Comparison of ENCODE assay signal across 9 mouse cellular contexts in genomic region chr6:118827560-118827959, GRCm38 (mm10).
DNase-seq lines count a peak whose midpoint lies in the region; ATAC-seq and TF ChIP-seq lines count a peak whose summit lies in the region.
"Had no signal": no experiment of that assay in that cellular context is flagged by ENCODE, and none has a peak within 500 bp of the region (broad histone marks: within the 10 kb centered on the region; RNA-seq: fewer than 3 reads in every experiment).

No protein-coding gene starts in this region.

- no peak overlapping the region for H3K9ac ChIP-seq in kidney, embryonic 16.5 days (replicated peaks; ENCODE audit: low read length)
- no peak overlapping the region for H3K9ac ChIP-seq in embryonic facial prominence, embryonic 14.5 days (ENCODE audit: low read depth, low read length)
- 0 out of 2 replicates have a peak overlapping the region, but pooled peaks have one; percentile 4 for H3K9ac ChIP-seq in limb, embryonic 12.5 days (replicated peaks)

- peak; percentile 75 for ATAC-seq in kidney, embryonic 16.5 days (ENCODE audit: low FRiP score, low TSS enrichment)
- peak; percentile 76 for ATAC-seq in embryonic facial prominence, embryonic 14.5 days (ENCODE audit: low read depth)
- peak; percentile 68; the same call in 1 of the 2 replicates for ATAC-seq in limb, embryonic 12.5 days (ENCODE audit: insufficient number of reproducible peaks, insufficient read depth, low FRiP score, low TSS enrichment, low read depth)

- no peak for DNase-seq in kidney, adult 2 months
- peak; percentile 62 for DNase-seq in embryonic facial prominence, embryonic 14.5 days (ENCODE audit: low spot score)
- DNase-seq in retina, adult 2 months (ENCODE audit: low read depth, low spot score), result peak; percentile 11
- no peak for DNase-seq in B cell, adult 2 months
- DNase-seq in heart, postnatal 4 days, result no peak
- DNase-seq in right cerebral cortex, postnatal 4 days, result no peak
- DNase-seq: layer of hippocampus, adult 9-11 months had no signal

- no peaks in the 10 kb centered on the region for H3K9me3 ChIP-seq in kidney, embryonic 16.5 days (ENCODE audit: low read length)
- no peaks in the 10 kb centered on the region for H3K9me3 ChIP-seq in embryonic facial prominence, embryonic 14.5 days (ENCODE audit: control insufficient read depth, low read length)
- no peaks in the 10 kb centered on the region for H3K9me3 ChIP-seq in limb, embryonic 12.5 days

- no peak overlapping the region for H3K27ac ChIP-seq in kidney, embryonic 16.5 days (ENCODE audit: low read length)
- no peak overlapping the region for H3K27ac ChIP-seq in kidney, adult 2 months (ENCODE audit: insufficient read depth, low read depth, low read length)
- H3K27ac ChIP-seq in embryonic facial prominence, embryonic 14.5 days (replicated peaks; ENCODE audit: low read depth, low read length), result peak overlapping the region; percentile 42; the same call in 1 of the 2 replicates
- H3K27ac ChIP-seq in limb, embryonic 12.5 days, result peak overlapping the region; percentile 77

- no peaks in the 10 kb centered on the region for H3K36me3 ChIP-seq in kidney, embryonic 16.5 days (ENCODE audit: insufficient read depth, low read length)
- no peaks in the 10 kb centered on the region for H3K36me3 ChIP-seq in kidney, adult 2 months (ENCODE audit: control insufficient read depth, insufficient read depth, low read length)
- no peaks in the 10 kb centered on the region for H3K36me3 ChIP-seq in embryonic facial prominence, embryonic 14.5 days (ENCODE audit: control insufficient read depth, insufficient read depth, low read length)
- no peaks in the 10 kb centered on the region for H3K36me3 ChIP-seq in limb, embryonic 12.5 days

- 16% methylated on average over 8 of the region's 8 CpGs for WGBS in kidney, embryonic 16.5 days
- WGBS in kidney, adult 2 months, result 38% methylated on average over 8 of the region's 8 CpGs
- WGBS in embryonic facial prominence, embryonic 14.5 days, result 25% methylated on average over 8 of the region's 8 CpGs
- 43% methylated on average over 8 of the region's 8 CpGs for WGBS in limb, embryonic 12.5 days

- no peak for TF ChIP-seq POLR2A in kidney, adult 2 months (IDR thresholded peaks at IDR 0.05; ENCODE audit: low read depth, low read length)

- H3K4me1 ChIP-seq in kidney, embryonic 16.5 days (ENCODE audit: insufficient read depth, low read length), result peaks cover 8% of the 10 kb centered on the region
- H3K4me1 ChIP-seq in kidney, adult 2 months (ENCODE audit: control insufficient read depth, insufficient read depth, low read length), result no peaks in the 10 kb centered on the region
- H3K4me1 ChIP-seq in embryonic facial prominence, embryonic 14.5 days (ENCODE audit: control insufficient read depth, insufficient read depth, low read length), result peaks cover 24% of the 10 kb centered on the region
- peaks cover 19% of the 10 kb centered on the region for H3K4me1 ChIP-seq in limb, embryonic 12.5 days (replicated peaks)

- TF ChIP-seq CTCF in kidney, adult 2 months (conservative IDR thresholded peaks at IDR 0.05; ENCODE audit: insufficient read depth, insufficient read length, low read depth, low read length), result no peak

- no peaks in the 10 kb centered on the region for H3K27me3 ChIP-seq in kidney, embryonic 16.5 days (ENCODE audit: insufficient read depth, low read length)
- no peaks in the 10 kb centered on the region for H3K27me3 ChIP-seq in kidney, adult 2 months (replicated peaks; ENCODE audit: control insufficient read depth, insufficient read depth, low read length)
- no peaks in the 10 kb centered on the region for H3K27me3 ChIP-seq in embryonic facial prominence, embryonic 14.5 days (replicated peaks; ENCODE audit: control insufficient read depth, insufficient read depth, low read length)
- no peaks in the 10 kb centered on the region for H3K27me3 ChIP-seq in limb, embryonic 12.5 days

- no peak overlapping the region for H3K4me2 ChIP-seq in kidney, embryonic 16.5 days (replicated peaks; ENCODE audit: low read depth, low read length)
- no peak overlapping the region for H3K4me2 ChIP-seq in embryonic facial prominence, embryonic 14.5 days (ENCODE audit: low read depth, low read length)
- no peak overlapping the region for H3K4me2 ChIP-seq in limb, embryonic 12.5 days

- no peak overlapping the region for H3K4me3 ChIP-seq in kidney, embryonic 16.5 days (ENCODE audit: low read length)
- no peak overlapping the region for H3K4me3 ChIP-seq in kidney, adult 2 months (ENCODE audit: insufficient read depth, low read depth, low read length)
- H3K4me3 ChIP-seq in embryonic facial prominence, embryonic 14.5 days (ENCODE audit: low read depth, low read length), result no peak overlapping the region
- no peak overlapping the region for H3K4me3 ChIP-seq in limb, embryonic 12.5 days (replicated peaks)

Comparison
In these comparisons a context has a peak if more than half of its experiments do, and no peak if none do; other contexts are left out.
1. H3K27ac ChIP-seq: peak in embryonic facial prominence, embryonic 14.5 days (single experiment) and limb, embryonic 12.5 days (single experiment); none in kidney, embryonic 16.5 days (single experiment) and kidney, adult 2 months (single experiment).
2. DNase-seq: peak in embryonic facial prominence, embryonic 14.5 days (single experiment) and retina, adult 2 months (single experiment); none in kidney, adult 2 months (single experiment), B cell, adult 2 months (0 of 2), heart, postnatal 4 days (single experiment) and right cerebral cortex, postnatal 4 days (single experiment).
3. Peak in every context shown above with its lines, with median percentiles within 50 percentile points of each other: ATAC-seq.